Mouse (Mus musculus) embryonic facial prominence, embryonic 15.5 days (tissue): ENCODE measurements around the gene Otud3. TPM values are rescaled to one million over a fixed set of nuclear protein-coding genes. Genes with fewer than 3 reads are reported as not detected.

Experiments used
- ATAC-seq: fragments of 200-750 bp; cut with Nextera tagmentation; 2 replicates; pipeline ENCODE4 v1.8.0; 2017; ENCODE audit warnings: low read depth, moderate TSS enrichment; ENCODE audit not compliant: insufficient number of reproducible peaks, low FRiP score, low TSS enrichment
- H3K27ac ChIP-seq: fragments of 300-500 bp; sonication (generic); replicated peaks from 2 replicates; pipeline ENCODE4 v1.5.1; 2015; ENCODE audit warnings: mild to moderate bottlenecking, inconsistent platforms
- H3K27me3 ChIP-seq: fragments of 300-500 bp; sonication (generic); 2 replicates; pipeline ENCODE4 v1.6.1; 2015; ENCODE audit warnings: inconsistent platforms
- H3K36me3 ChIP-seq: fragments of 300-500 bp; sonication (generic); 2 replicates; pipeline ENCODE4 v1.6.1; 2015; ENCODE audit warnings: mild to moderate bottlenecking, inconsistent platforms
- H3K4me1 ChIP-seq: fragments of 300-500 bp; sonication (generic); 2 replicates; pipeline ENCODE4 v1.6.1; 2015; ENCODE audit warnings: inconsistent platforms
- H3K4me2 ChIP-seq: fragments of 300-500 bp; sonication (generic); replicated peaks from 2 replicates; pipeline ENCODE4 v1.6.1; 2015; ENCODE audit warnings: mild to moderate bottlenecking, inconsistent platforms
- H3K4me3 ChIP-seq: fragments of 300-500 bp; sonication (generic); replicated peaks from 2 replicates; pipeline ENCODE4 v1.5.1; 2015; ENCODE audit warnings: mild to moderate bottlenecking, inconsistent platforms
- H3K9ac ChIP-seq: fragments of 300-500 bp; sonication (generic); 2 replicates; pipeline ENCODE4 v1.6.1; 2015; ENCODE audit warnings: inconsistent platforms
- H3K9me3 ChIP-seq: fragments of 300-500 bp; sonication (generic); replicated peaks from 2 replicates; pipeline ENCODE4 v1.6.1; 2016; ENCODE audit warnings: inconsistent platforms
- WGBS: fragments of 180-500 bp; shearing (Covaris S2); methylation state at CpG from one replicate; pipeline ENCODE4 v1.1.7; 2015; 5-methylcytosine and 5-hydroxymethylcytosine counted together
- polyA plus RNA-seq: library from polyadenylated mRNA; unstranded; fragments of >200 nt; fragmentation: Nextera tagmentation; extraction: Ambion mirVana; gene quantifications from 2 replicates; pipeline ENCODE4 v1.2.1, GENCODE M21; 2015

Gene Otud3
- polyA plus RNA-seq, 1 experiment from 2014 or later = 4.0 TPM

DNA sequence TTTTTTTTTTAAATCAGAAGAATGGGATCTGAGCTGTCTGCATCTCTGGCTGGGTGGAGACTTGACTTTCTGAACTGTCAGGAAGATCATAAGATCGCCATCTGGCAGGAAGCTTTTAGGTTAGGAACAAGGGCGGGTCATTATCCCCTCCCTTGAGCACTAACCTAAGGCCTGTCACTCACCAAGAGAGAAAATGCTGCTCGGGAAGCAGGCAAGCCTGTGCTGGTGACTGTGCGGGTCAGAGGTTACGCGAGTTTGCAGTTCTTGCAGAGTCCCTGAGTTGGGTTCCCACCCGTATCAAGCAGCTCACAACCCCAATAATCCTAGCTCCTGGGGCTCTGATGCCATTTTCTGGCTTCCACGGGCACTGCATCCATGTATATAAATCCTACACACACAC is 45.1 kb downstream of the Otud3 start:
- no peak overlapping the region for H3K9ac ChIP-seq
- no peak overlapping the region for H3K27ac ChIP-seq
- H3K4me3 ChIP-seq = no peak overlapping the region
- WGBS = 37% methylated on average over 8 of the region's 8 CpGs
- H3K36me3 ChIP-seq = no peaks in the 10 kb centered on the region
- ATAC-seq = no peak
- no peaks in the 10 kb centered on the region for H3K4me1 ChIP-seq
- H3K9me3 ChIP-seq = no peaks in the 10 kb centered on the region
- H3K27me3 ChIP-seq = no peaks in the 10 kb centered on the region
- H3K4me2 ChIP-seq = no peak overlapping the region

DNA sequence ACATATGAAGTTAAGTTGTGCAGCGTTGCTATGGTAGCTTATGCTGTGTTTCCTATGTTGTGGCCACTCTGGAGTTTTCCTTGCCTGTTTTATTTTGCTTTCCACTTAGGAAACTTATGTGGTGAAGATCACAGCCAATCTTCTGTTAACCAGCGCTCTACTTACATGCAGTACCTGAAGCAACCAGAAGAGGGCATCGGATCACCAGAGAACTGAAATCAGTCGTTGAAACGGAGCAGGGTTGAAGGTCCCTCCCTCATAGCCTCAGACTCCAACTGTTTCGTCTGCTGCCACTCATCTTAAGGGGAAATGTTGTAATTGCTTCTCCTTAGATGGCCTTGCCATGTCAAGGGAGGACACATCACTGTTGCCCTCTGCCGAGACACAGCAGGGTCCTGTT is 47.3 kb downstream of the Otud3 start:
- H3K4me2 ChIP-seq = no peak overlapping the region
- H3K36me3 ChIP-seq = no peaks in the 10 kb centered on the region
- ATAC-seq = no peak
- no peaks in the 10 kb centered on the region for H3K4me1 ChIP-seq
- no peaks in the 10 kb centered on the region for H3K27me3 ChIP-seq
- 11% methylated on average over 7 of the region's 7 CpGs for WGBS
- H3K4me3 ChIP-seq = no peak overlapping the region
- H3K9ac ChIP-seq = no peak overlapping the region
- no peak overlapping the region for H3K27ac ChIP-seq
- H3K9me3 ChIP-seq = no peaks in the 10 kb centered on the region

DNA sequence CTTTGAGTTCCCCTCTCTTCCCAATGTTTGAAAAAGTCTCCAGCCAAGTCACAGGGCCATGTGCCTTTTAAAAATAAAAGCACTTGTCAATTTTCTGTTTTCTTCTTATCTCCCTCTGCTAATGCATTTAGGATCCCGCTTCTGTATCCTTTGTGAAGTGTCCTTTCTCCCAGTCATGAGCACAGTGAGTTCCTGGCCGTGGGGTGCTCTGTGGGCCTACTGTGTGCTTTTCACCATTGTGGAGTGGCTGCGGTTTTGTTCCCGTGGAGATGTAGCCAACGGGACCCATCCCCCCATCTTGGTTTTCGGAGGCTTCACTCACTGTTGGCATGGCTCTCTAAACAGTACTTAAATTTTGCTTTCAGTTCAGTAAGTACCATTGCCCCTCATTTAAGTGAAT is 47.8 kb downstream of the Otud3 start:
- Histone ChIP-seq H3K4me1 (no peaks in the 10 kb centered on the region), H3K4me2 (no peak overlapping the region), H3K9me3 (no peaks in the 10 kb centered on the region), H3K4me3 (no peak overlapping the region), H3K9ac (no peak overlapping the region), H3K36me3 (no peaks in the 10 kb centered on the region), H3K27ac (no peak overlapping the region), H3K27me3 (no peaks in the 10 kb centered on the region)
- ATAC-seq = no peak
- WGBS = 69% methylated on average over 6 of the region's 6 CpGs

GRCm38 (mm10) chr4:138865092-138865491 is 48.7 kb downstream of the Otud3 start:
- no peak for ATAC-seq
- no peak overlapping the region for H3K27ac ChIP-seq
- WGBS = 16% methylated on average over 5 of the region's 5 CpGs
- H3K4me3 ChIP-seq = no peak overlapping the region
- H3K4me1 ChIP-seq = no peaks in the 10 kb centered on the region
- H3K9me3 ChIP-seq = no peaks in the 10 kb centered on the region
- no peaks in the 10 kb centered on the region for H3K36me3 ChIP-seq
- no peaks in the 10 kb centered on the region for H3K27me3 ChIP-seq
- no peak overlapping the region for H3K4me2 ChIP-seq
- H3K9ac ChIP-seq = no peak overlapping the region

GRCm38 (mm10) chr4:138863344-138863998 is 50.3 kb downstream of the Otud3 start, which contains the start of gene Pla2g5:
Gene Pla2g5 (minus strand): TSS chr4:138863482.
- WGBS = 72% methylated on average over 10 of the region's 10 CpGs

GRCm38 (mm10) chr4:138859728-138860127 is 54.0 kb downstream of the Otud3 start:
- Histone ChIP-seq H3K4me3 (0 out of 2 replicates have a peak overlapping the region, but pooled peaks have one; percentile 17), H3K9ac (no peak overlapping the region), H3K4me1 (no peaks in the 10 kb centered on the region), H3K36me3 (no peaks in the 10 kb centered on the region), H3K4me2 (peak overlapping the region; percentile 34), H3K9me3 (no peaks in the 10 kb centered on the region), H3K27ac (no peak overlapping the region), H3K27me3 (no peaks in the 10 kb centered on the region; the same call in 1 of the 2 replicates)
- ATAC-seq = no peak
- 4% methylated on average over 13 of the region's 13 CpGs for WGBS

More at GRCm38 (mm10) chr4:138863344-138863998, 50.3 kb downstream of the Otud3 start, which contains the start of gene Pla2g5:
- no peak for ATAC-seq
- H3K36me3 ChIP-seq = no peaks in the 10 kb centered on the region
- no peaks in the 10 kb centered on the region; the same call in 1 of the 2 replicates for H3K27me3 ChIP-seq
- H3K4me3 ChIP-seq = no peak within 1 kb of the TSS
- no peaks in the 10 kb centered on the region for H3K4me1 ChIP-seq
- no peak within 1 kb of the TSS for H3K4me2 ChIP-seq
- no peaks in the 10 kb centered on the region for H3K9me3 ChIP-seq
- no peak within 1 kb of the TSS for H3K9ac ChIP-seq
- no peak within 1 kb of the TSS for H3K27ac ChIP-seq

DNA sequence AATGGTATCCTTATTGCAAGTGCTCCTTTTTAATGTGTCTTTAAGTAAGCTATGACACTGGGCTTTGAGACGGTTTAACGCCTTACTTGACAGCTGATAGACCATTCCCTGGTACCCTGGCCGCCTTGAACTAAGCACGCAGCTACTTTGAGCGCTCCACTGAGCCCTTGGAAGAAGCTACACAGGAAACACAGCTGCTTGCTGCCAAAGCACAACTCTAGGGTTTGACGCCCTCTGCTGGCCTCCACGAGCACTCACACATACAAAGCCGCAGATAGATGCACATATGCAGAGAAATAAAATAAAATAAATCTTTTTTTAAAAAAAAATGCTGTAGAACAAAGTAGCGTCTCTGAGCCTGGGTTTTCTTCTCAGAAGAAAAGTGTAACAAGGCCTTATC is 54.5 kb downstream of the Otud3 start:
- 0 out of 2 replicates have a peak overlapping the region, but pooled peaks have one; percentile 17 for H3K4me3 ChIP-seq
- WGBS = 16% methylated on average over 9 of the region's 9 CpGs
- no peaks in the 10 kb centered on the region; the same call in 1 of the 2 replicates for H3K27me3 ChIP-seq

GRCm38 (mm10) chr4:138858446-138858845 is 55.3 kb downstream of the Otud3 start:
- Histone ChIP-seq H3K36me3 (no peaks in the 10 kb centered on the region), H3K27me3 (no peaks in the 10 kb centered on the region; the same call in 1 of the 2 replicates), H3K9me3 (no peaks in the 10 kb centered on the region), H3K27ac (no peak overlapping the region), H3K4me3 (no peak overlapping the region), H3K9ac (no peak overlapping the region), H3K4me1 (no peaks in the 10 kb centered on the region), H3K4me2 (no peak overlapping the region)
- ATAC-seq = no peak
- 76% methylated on average over 15 of the region's 15 CpGs for WGBS

More for the DNA sequence above, 54.5 kb downstream of the Otud3 start:
- no peak overlapping the region for H3K27ac ChIP-seq
- H3K4me1 ChIP-seq = no peaks in the 10 kb centered on the region
- H3K9me3 ChIP-seq = no peaks in the 10 kb centered on the region
- no peak overlapping the region for H3K9ac ChIP-seq
- no peaks in the 10 kb centered on the region for H3K36me3 ChIP-seq
- H3K4me2 ChIP-seq = peak overlapping the region; percentile 34
- ATAC-seq = no peak

DNA sequence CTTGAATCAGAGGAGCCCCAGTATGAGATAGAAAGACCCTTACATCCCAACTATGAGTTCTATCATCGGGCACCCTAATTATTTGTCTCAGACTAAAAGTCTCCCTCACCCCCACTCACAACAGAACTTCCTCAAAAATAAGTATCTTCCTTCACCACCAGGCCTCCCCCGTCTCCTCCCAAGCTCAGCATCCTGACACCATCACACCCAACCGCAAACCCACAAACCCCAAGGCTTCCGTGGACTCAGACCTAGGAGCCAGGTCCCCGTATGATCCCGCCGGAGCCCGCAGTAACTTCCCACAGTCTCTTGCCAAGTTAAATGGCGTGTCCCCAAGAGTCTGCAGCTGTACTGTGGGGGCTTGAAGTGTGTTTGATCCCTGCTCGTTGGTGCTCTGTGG is 56.2 kb downstream of the Otud3 start:
- H3K4me2 ChIP-seq = no peak overlapping the region
- no peaks in the 10 kb centered on the region for H3K4me1 ChIP-seq
- no peak overlapping the region for H3K4me3 ChIP-seq
- H3K9ac ChIP-seq = no peak overlapping the region
- no peaks in the 10 kb centered on the region for H3K9me3 ChIP-seq
- no peak overlapping the region for H3K27ac ChIP-seq
- ATAC-seq = no peak
- WGBS = 78% methylated on average over 10 of the region's 10 CpGs
- H3K36me3 ChIP-seq = no peaks in the 10 kb centered on the region
- no peaks in the 10 kb centered on the region; the same call in 1 of the 2 replicates for H3K27me3 ChIP-seq

DNA sequence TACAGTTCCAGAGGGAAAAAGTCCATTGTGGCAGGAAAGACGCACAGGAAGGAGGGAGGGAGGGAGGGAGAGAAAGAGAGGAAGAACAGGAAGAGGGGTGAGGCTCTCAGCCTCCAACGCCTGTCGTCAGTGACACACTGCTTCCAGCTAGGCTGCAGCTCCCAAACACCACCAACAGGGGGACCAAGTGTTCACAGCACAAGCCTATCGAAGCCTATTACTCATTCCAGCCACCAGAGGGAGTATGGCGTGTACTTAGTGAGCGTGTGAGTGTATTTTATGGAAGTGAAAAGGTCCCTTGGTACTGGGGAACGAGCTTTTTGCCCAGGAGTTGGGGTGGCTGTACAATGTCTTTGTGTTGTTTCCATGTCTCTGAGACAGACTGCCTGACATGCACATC is 57.3 kb downstream of the Otud3 start:
- Histone ChIP-seq H3K4me3 (no peak overlapping the region), H3K9me3 (no peaks in the 10 kb centered on the region), H3K4me2 (no peak overlapping the region), H3K36me3 (no peaks in the 10 kb centered on the region), H3K27me3 (no peaks in the 10 kb centered on the region; the same call in 1 of the 2 replicates), H3K9ac (no peak overlapping the region), H3K27ac (no peak overlapping the region), H3K4me1 (no peaks in the 10 kb centered on the region)
- no peak for ATAC-seq
- 24% methylated on average over 7 of the region's 7 CpGs for WGBS

DNA sequence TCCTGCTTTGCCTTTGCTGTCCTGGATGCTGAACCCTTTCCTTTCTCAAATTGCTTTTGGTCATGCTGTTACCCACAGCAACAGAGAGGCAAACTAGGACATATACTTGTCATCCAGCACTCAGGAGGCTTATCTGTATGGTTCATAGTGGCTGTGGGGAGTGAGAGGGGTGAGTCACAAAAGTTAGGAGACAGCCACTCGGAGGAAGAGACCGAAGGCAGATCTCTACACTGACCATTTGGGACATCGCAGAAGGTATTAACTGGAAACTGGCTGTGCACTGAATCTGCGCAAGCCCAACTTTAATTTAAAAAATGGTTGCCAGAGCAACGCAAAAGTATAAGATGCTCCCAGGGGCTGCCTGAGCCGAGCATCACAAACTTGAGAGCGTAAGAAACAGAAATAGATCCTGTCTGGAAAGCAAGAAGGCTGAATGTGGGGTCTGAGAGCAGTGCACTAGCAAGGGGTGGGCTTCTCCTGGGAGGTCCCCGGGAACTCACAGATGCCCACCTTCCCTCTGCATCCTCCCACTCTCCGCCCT is 58.6 kb downstream of the Otud3 start:
- Histone ChIP-seq H3K9me3 (no peaks in the 10 kb centered on the region), H3K4me1 (no peaks in the 10 kb centered on the region), H3K27me3 (no peaks in the 10 kb centered on the region; the same call in 1 of the 2 replicates), H3K4me2 (no peak overlapping the region), H3K9ac (no peak overlapping the region), H3K36me3 (no peaks in the 10 kb centered on the region), H3K4me3 (no peak overlapping the region), H3K27ac (no peak overlapping the region)
- ATAC-seq = no peak
- WGBS = 83% methylated on average over 9 of the region's 9 CpGs

DNA sequence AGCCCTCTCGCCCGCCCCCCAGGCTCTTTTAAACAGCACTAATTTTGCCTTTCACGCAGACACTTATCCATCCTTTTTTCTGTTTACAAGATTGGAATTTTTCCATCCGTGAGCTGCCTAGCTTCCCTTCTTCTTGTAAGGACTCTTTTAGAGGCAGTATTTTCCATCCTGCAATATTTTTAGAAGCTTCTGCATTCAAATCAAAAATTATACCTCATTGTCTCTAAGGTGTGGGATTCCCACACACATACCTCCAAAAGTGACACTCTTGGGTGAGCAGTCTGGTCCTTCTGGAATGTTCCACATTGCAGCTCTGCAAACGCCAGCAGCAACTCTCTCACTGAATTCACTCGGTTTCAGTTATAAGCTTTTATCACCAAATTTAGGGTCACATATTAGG is 60.8 kb downstream of the Otud3 start:
- no peaks in the 10 kb centered on the region for H3K36me3 ChIP-seq
- ATAC-seq = no peak
- no peak overlapping the region for H3K4me3 ChIP-seq
- H3K9ac ChIP-seq = no peak overlapping the region
- H3K4me2 ChIP-seq = no peak overlapping the region
- H3K27me3 ChIP-seq = no peaks in the 10 kb centered on the region
- H3K27ac ChIP-seq = no peak overlapping the region
- WGBS = 58% methylated on average over 6 of the region's 6 CpGs
- H3K4me1 ChIP-seq = no peaks in the 10 kb centered on the region
- H3K9me3 ChIP-seq = no peaks in the 10 kb centered on the region
